Mouse (Mus musculus) liver, adult 2 months (tissue): Measurements from ENCODE around the gene Ubp1.

ENCODE experiments used
- CTCF ChIP-seq: fragments of 200-500 bp; IDR thresholded peaks from 2 replicates; pipeline ENCODE4 v1.5.1; 2011; ENCODE audit warnings: low read depth, low read length, control low read depth
- POLR2A ChIP-seq: fragments of 200-500 bp; IDR thresholded peaks from 2 replicates; pipeline ENCODE4 v1.6.1; 2011; ENCODE audit warnings: low read length, control low read depth; ENCODE audit not compliant: insufficient read depth; ENCODE audit errors: extremely low read depth

DNA sequence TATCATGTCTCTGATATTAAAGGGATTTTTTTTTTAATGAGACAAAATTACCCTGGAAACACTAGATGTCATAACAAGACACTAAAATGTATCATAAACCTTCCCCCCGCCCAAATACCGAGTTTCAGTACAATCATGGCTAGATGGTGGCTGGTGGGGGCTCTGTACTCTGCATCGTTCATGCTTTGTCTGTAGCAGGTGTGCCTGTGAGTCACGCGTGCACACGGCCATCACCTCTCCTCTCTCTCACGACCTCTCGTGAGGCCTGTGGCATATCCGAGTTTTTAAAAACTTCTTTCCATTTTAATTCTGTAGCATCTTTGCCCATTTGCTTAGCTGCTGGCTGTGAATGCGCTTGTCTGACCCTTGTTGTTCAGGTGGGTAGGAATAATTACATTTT is 45.5 kb downstream of the Ubp1 start:
- TF ChIP-seq POLR2A: no peak
- no peak for TF ChIP-seq CTCF
